Mouse (Mus musculus): ENCODE measurements at regions not wholly inside any gene's neighbourhood (a gene's known extent, or its start where the extent isn't known, plus 50 kb on each side); places are given as distances from the start of the nearest gene placed in this dataset.

DNA sequence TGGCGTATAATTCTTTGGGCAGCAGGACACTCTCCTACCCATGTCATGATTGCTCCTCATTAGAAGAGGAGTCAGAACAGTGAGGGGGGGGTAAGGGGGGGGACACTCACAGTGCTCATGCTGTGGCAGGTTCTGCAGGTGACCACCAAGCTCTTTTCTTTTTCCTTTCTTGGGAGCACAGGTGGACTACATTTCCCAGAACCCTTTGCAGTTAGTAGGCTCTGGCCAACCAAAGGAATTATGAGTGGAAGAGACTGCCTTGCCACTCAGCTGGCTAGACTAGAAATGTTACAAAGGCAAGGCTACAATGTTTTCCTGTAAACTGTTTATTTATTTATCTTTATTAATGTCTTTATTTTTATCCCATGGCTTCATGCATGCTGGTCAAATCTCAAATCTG, 53.6 kb upstream of the Ifnlr1 start:
- no peaks in the 10 kb centered on the region for H3K27me3 ChIP-seq (ENCODE audit: control insufficient read depth, insufficient read depth, low read length)
- H3K4me1 ChIP-seq (ENCODE audit: control insufficient read depth, insufficient read depth, low read length): no peaks in the 10 kb centered on the region; the same call in 1 of the 2 replicates
- TF ChIP-seq POLR2A (IDR thresholded peaks at IDR 0.05; ENCODE audit: control insufficient read depth, low read depth, low read length) (no peak), CTCF (IDR thresholded peaks at IDR 0.05; ENCODE audit: control insufficient read depth, insufficient read depth, insufficient replicate concordance, low read depth, low read length) (no peak)
- H3K27ac ChIP-seq (ENCODE audit: control insufficient read depth, insufficient read depth, low read depth, low read length): no peak overlapping the region
- no peaks in the 10 kb centered on the region for H3K36me3 ChIP-seq (ENCODE audit: control insufficient read depth, insufficient read depth, low read length)
- no peak overlapping the region for H3K4me3 ChIP-seq (ENCODE audit: control insufficient read depth, low read depth, low read length)

DNA sequence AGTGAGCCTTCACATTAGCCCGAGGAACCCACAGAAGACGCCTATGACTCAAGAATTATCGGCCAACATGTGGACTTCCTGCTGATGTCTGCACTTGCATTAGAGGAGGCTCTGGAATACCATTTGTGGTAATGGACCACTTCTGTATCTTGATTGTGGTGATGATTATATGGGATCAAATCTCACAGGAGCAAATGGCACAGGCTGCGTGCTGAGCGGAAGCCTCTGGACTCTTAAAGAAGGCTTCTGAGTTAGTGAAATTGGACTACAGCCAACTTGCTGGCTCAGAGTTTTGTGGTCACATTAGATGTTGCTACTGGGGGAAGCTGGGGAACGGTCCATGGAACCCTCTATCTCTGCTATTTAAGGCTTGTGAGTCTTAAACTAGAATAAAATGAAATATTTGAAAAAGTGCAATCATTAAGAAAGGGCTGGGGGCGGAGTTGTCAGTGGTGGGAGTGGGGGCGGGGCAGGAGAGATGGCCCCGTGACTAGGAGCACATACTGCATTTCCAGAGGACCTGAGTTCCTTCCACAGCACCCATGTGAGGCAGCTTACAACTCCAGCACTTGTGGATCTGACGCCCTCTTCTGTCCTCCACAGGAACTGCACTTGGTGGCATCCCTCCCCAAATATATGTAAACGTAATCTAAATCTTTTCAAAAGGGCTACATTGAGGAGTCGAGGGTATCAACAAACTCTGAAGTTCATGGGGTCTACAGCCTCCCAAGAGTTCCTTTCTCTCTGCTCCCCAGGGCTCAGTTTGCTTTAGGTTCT, 56.1 kb upstream of the Ifnlr1 start:
- no peak overlapping the region for H3K4me3 ChIP-seq (ENCODE audit: control insufficient read depth, low read depth, low read length)

DNA sequence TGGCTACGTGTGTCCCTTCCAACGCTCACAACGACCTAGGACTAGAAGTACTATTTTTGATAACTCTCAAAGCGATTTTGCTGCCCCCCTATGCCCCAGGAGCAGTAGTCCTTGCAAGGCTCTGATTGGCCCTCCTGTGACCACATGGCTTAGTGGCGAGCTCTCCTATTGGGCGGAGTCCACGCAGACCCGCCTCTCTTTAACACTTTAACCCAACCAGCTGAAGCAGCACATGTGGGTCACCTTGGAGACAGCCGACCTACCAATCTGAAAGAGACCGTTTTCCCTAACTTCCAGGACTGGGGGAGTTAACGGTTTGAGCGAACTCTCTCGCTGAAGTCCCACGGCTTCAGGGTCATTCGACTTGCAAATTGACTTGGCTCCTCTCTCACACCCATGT, 53.0 kb upstream of the Grhl3 start:
- Histone ChIP-seq H3K4me3 (ENCODE audit: control insufficient read depth, low read depth, low read length) (peak overlapping the region; percentile 85), H3K27ac (ENCODE audit: control insufficient read depth, insufficient read depth, low read depth, low read length) (peak overlapping the region; percentile 100), H3K27me3 (ENCODE audit: control insufficient read depth, insufficient read depth, low read length) (no peaks in the 10 kb centered on the region), H3K36me3 (ENCODE audit: control insufficient read depth, insufficient read depth, low read length) (no peaks in the 10 kb centered on the region; the same call in 1 of the 2 replicates), H3K4me1 (ENCODE audit: control insufficient read depth, insufficient read depth, low read length) (peaks cover 6% of the 10 kb centered on the region; the same call in 1 of the 2 replicates)
- TF ChIP-seq CTCF (IDR thresholded peaks at IDR 0.05; ENCODE audit: control insufficient read depth, insufficient read depth, insufficient replicate concordance, low read depth, low read length) (no peak), POLR2A (IDR thresholded peaks at IDR 0.05; ENCODE audit: control insufficient read depth, low read depth, low read length) (peak; percentile 90)

More for the DNA sequence above, 56.1 kb upstream of the Ifnlr1 start:
- no peak overlapping the region for H3K27ac ChIP-seq (ENCODE audit: control insufficient read depth, insufficient read depth, low read depth, low read length)
- no peaks in the 10 kb centered on the region for H3K27me3 ChIP-seq (ENCODE audit: control insufficient read depth, insufficient read depth, low read length)
- no peaks in the 10 kb centered on the region; the same call in 1 of the 2 replicates for H3K36me3 ChIP-seq (ENCODE audit: control insufficient read depth, insufficient read depth, low read length)
- TF ChIP-seq CTCF (IDR thresholded peaks at IDR 0.05; ENCODE audit: control insufficient read depth, insufficient read depth, insufficient replicate concordance, low read depth, low read length) (peak; percentile 53; the same call in 1 of the 2 replicates), POLR2A (IDR thresholded peaks at IDR 0.05; ENCODE audit: control insufficient read depth, low read depth, low read length) (0 out of 2 replicates have a peak, but pooled peaks have one; percentile 38)
- H3K4me1 ChIP-seq (ENCODE audit: control insufficient read depth, insufficient read depth, low read length): peaks cover 2% of the 10 kb centered on the region; the same call in 1 of the 2 replicates

DNA sequence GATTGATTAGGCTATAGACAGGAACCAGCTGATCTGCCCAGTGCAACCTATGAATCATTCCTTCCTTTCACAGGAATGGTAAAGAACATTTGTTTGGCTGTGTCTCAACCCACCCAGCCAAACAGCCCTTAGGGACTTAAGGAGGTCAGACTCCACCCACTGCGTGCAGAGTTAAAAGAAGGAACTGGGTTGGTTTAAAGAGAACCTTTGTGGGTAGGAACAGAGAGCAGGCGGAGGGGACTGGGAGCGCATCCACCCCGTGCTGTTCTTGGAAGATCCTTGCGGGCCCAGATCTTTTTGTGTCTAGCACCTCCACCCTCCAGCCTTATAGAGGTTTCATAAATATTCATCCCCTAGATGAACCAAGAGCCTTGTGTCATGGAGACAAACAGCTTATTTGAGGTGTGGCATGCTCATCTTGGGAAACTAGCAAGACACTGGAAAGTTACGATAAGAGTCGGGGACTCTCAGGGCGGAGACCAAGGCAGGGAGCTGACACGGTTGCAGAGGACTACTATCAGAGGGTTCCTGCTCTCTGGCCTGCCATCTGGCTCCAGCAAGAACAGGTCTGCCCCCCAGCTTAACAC, 49.8 kb upstream of the Grhl3 start:
- TF ChIP-seq POLR2A (IDR thresholded peaks at IDR 0.05; ENCODE audit: control insufficient read depth, low read depth, low read length): no peak
- no peak for TF ChIP-seq CTCF (IDR thresholded peaks at IDR 0.05; ENCODE audit: control insufficient read depth, insufficient read depth, insufficient replicate concordance, low read depth, low read length)
- Histone ChIP-seq H3K4me1 (ENCODE audit: control insufficient read depth, insufficient read depth, low read length) (peaks cover 11% of the 10 kb centered on the region; the same call in 1 of the 2 replicates), H3K4me3 (ENCODE audit: control insufficient read depth, low read depth, low read length) (no peak overlapping the region), H3K36me3 (ENCODE audit: control insufficient read depth, insufficient read depth, low read length) (no peaks in the 10 kb centered on the region; the same call in 1 of the 2 replicates), H3K27me3 (ENCODE audit: control insufficient read depth, insufficient read depth, low read length) (no peaks in the 10 kb centered on the region), H3K27ac (ENCODE audit: control insufficient read depth, insufficient read depth, low read depth, low read length) (no peak overlapping the region)
